Mouse (Mus musculus): Measurements from ENCODE around the gene Fam227b. TPM values are rescaled to one million over a fixed set of nuclear protein-coding genes. Genes with fewer than 3 reads are reported as not detected.

Gene Fam227b
- polyA plus RNA-seq, 1 experiment: 0.07 TPM

DNA sequence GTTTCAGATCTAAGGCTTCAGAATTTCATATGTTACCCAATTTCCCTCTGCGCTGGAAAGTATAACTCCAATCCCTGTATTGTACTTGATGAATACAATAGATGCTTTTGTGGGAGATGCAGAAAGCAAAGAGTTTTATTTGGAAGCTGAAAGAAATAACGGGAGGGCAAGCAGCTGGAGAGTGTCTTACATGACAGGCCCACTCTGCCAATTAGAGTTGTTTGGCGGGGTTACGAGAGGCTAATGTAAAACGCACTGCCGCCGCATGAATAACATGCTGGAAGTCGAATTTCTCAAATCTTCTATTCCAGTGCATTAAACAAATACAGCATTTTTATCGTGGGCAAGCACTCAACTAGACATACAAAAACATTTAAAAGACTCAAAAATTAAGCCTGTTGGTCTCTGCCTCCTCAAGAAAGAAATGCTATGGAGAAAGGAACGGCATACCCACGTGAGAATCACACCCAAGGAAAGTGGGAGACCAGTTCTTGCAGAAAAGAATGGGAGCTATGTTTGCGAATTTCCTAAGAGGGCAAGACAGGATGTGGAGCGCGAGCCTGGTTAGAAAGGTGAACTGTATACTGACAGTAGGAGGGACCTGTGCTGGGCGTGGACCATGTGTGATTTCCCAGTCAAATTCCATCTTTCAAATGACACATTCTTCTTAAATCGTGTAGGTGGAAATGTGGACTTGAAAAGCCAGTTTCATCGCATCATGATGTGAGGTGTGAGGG lies 90.6 kb downstream of the Fam227b start:
- no peak for DNase-seq (ENCODE audit: low read depth)

DNA sequence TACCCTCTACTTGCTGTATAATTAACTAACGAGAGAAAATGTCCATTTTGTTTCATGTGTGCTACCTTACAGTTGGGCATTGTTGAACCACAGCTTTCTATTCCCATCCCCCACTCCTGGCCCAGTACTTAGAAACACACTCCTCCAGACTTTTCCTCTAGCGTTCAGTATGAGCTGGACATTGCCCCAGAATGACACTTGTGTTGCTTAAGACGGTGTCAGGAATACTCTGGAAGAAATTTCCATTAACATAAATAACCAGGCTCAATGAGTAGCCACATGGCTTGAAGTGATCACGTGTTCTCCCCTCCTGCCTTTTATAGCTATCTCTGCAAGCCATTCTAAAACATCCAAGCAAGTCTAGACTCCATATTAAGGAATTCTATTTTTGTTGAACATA lies 91.2 kb downstream of the Fam227b start:
- DNase-seq (ENCODE audit: low read depth): no peak

DNA sequence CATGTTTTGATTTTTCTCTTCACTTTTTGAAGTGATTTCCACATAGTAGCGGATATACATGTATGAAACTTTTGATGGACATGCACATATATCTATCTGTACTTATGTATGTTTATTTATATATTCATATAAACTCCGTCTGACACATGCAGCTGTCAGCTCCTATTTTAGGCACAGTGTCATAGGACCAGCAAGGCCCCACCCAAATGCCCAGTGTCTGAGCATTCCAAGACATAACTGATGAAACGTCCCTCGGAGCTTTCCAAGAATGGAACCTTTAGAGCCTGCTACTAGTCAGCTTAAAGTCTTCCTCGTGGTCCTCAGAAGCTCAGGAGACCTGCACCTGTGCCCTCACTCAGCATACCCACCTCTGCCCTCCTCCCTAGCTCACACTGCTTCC lies 98.1 kb downstream of the Fam227b start:
- DNase-seq (ENCODE audit: low read depth): no peak

DNA sequence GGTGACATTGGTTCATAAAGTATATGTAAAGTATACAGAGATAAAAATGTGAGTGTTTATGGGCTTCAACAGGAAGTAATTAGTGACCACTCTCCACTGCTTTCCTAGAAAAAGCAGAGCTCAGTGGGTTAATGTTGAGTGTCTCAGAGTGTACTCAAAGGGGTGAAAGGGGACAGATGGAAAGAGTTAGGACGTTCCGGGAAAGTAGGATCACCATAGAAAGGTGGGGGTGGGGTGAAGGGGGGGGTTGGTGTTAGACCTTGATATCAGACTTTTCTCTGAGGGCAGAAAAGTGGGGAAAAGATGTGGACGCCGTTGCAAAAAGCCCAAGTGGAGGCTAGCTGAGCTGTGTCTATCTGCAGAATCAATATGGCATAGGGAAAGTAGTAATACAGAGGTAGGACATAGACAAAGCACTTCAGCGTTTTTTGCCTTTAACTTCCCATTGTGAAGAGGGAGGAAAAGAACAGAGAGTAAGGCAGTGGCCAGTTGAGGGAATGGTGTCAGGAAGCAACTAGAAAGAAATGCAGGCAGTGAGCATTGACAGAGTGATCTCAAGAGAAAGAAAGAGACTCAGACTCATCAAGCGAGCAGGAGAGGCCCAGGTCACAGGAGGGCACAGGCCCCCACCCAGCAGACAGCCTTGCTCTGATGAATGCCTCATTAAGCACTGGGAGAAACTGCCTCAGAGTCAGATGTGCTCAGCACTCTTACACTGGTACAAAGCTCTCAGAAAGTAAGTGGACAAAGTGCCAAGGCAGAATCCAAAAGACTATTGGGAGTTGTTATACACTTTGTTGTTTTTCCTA lies 98.9 kb downstream of the Fam227b start:
- no peak for DNase-seq (ENCODE audit: low read depth)

DNA sequence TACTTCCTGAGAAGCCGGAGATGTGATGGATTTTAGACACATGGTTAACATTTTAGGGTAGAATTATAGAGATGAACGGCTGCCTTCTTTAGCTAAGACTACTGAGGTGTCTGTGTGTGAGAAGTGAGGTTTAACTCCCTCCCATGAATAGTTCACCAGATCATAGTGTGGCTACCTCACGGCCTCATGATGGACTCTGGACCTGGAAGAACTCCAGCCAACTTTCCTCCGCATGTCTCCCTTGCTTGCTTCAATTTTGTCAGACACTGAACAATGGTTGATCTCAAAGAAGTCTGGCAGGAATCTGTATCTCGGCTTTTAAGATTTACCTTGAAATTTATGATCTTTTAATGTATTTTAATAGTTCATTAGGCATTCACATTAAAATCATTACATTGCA lies 106.2 kb downstream of the Fam227b start:
- no peak for DNase-seq (ENCODE audit: low read depth)

DNA sequence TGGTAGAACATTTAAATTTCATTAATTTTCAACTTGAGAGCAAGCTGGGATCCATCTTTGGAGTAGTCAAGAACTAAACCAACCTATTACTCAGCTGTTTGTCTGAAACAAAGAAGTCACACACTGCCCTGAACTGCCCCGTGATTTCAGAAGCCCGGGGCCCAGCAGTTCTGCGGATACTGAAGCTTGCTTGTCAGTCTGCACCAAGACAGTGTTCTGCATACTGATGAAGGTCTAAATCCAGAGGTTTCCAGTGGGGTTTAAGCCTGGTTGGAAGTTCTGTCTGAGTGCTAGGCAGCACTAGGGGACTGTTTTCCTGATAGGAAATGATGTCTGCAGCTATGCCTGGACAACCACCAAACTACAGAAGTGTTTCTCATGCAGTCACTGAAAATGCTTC lies 109.1 kb downstream of the Fam227b start:
- DNase-seq (ENCODE audit: low read depth): no peak

DNA sequence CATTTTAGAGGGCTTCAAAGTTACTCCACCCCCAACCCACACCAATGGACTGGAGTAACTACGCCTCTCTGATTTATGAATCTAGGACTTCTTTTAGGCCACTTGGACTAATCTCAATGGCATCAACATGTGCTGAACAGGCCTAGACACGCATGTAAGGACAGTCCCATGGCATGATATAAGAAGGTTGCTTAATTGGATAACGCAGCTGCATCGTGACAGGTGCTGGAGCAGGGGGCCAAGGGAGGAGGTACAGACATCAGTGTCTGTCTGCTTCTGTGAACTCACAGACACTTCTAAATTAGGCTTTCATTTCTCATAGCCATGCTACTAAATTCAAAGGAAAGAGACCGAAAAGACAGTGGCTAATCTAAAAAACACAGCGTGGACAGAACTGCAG lies 110.6 kb downstream of the Fam227b start:
- DNase-seq (ENCODE audit: low read depth): no peak

DNA sequence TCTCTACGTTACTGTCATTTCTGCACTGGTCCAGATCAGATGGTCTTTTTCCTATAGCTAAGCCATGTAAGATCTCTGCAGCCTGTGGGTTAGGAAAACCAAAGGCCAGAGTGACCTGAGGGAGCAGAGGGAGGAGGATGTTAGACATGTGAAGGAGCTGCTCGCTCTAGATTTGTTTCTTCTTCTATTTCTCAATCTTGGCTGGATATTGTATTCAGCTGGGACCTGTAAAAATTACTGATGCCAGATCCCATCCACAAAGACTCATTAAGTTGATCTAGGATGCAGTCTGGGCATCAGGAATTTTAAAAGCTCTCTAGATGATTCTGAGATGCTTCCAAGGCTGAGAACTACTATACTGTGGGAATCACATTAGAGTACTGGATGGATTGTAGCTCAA lies 111.2 kb downstream of the Fam227b start:
- no peak for DNase-seq (ENCODE audit: low read depth)

DNA sequence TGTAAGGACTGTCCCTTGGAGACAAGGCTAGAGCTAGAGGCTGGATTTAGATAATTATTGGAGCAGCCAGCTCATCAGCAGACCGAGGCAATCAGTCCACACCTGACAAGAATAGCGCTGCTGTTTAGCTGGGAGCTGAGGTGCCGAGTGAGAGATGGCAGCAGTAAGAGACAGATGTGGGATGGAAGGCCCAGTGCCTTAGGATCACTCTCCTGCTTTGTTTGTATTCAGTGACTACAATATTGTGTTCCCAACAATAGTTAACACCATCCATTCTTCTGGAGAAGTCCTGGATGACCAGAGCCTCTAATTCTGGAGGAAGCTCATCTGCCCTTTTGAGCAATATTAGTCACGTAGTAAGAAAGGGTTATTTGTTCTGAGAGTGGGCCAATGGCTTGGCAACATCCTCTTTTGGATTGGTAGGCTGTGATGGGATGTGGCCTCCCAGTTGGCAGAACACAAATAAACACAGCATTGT lies 112.4 kb downstream of the Fam227b start:
- no peak for DNase-seq (ENCODE audit: low read depth)

DNA sequence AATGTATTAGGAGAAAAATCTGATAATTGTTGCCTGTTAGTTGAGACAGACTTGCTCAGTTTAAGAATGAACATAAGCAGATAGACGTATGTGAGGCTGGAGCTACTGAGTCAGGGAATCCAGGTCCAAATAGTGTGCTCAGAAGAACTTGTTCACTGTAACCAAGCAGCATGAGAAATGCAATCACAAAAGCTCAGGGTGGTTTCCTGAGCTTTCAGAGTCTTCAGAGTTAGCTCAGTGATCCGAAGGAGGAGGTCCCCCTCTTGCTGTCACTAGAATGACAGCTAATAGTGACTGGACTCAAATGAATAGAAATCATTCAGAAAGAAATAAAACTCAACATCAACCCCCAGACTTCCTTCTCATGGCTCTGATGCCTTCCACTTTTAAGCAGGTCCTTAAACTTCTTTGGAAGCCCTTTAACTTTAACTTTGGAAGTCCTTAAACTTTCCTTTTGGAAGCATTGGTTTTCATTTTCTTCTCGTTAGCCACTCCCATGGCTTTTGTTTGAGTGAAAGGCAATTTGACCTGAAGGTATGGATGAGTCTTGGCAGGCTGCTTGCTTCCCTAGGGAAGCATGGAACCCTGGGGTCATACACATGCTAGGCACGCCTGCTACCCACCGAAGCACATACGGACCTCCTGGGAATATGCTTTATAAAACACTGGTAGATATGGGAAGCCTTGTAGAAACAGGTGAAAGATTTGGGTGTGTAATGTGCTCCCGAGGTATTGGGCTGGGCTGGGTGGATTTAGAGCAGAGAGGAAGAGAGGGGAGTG lies 113.4 kb downstream of the Fam227b start:
- no peak for DNase-seq (ENCODE audit: low read depth)

DNA sequence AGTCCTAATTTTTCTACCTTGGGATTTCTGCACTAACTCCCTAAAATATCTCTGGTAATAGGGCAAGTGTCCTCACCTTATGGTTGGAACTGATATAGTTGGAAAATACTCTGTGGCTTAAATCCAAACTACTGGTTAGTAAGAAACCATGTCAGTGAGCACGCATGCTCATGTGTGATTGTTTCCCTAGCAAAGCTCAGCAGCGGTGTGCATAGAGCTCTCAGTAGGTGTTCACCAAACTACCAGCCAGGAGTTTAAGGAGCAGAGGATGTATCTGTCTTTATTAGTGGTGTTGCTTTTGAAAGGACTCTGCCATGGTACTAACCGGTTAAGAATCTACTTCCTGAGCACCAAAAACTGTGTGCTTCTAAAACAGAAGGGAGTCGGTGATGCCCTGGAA lies 115.7 kb downstream of the Fam227b start:
- DNase-seq (ENCODE audit: low read depth): no peak

DNA sequence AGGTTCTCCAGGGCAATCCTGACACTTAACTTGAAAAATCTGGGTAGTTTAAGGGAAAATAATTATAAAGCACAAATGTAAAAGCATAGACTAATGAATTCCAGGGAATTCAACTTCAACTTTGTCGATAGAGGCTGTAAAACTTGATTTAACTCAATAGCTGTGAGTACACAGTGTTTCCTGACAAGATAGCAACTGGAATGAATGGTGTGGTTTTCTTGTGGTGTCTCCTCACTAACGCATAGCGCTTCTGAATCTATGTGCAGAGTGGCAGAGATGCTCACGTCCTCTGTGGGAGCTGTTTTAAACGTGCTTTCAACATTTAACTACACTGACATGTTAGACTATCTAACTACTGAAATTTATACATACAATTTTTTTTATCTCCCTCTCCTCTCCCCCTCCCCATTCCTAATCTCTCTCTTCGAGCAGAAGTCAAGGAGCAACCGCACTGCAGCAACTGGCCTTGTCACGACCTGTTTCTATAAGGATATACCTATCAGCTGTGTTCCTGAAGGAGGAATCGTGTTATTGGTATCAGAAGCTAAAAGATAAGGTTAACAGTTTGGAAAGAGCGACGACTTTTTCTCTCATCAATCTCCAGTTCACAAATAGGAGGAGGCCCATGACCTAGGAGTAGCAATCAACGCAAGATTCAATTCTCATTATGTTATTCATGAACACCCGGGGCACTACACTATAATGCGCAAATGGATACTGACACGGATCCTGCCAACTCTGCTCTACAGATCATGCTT lies 116.6 kb downstream of the Fam227b start:
- no peak for DNase-seq (ENCODE audit: low read depth)

DNA sequence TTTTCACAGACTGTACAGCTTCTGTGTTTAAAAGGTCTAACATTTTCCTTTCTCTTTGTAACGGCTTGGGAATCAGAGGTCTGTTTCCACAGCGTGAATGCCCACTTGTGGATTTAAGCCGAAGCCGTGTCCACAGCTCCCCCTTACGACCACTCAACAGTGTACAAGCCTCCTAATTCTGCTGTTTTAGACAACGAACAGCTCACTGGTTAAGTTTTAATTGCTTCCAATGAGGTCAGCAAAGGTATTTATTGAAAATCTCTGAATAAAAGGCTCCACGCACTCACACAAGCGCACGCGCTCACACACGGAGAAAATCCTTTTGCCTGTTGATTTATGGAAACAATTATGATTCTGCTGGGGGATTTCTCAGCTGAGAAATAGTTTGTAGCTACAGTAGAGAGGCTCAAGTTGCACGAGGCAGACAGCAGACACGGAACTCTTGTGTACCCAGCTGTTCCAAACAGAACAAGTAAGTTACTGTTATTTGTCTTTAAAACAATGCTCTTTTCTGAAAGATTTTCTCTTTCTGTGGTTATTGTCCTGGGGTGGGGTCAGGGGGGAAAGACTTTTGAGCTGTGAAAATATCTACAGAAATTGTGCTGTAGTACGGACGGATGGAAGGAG lies 117.3 kb downstream of the Fam227b start, which contains the start of gene Fgf7:
TSS of gene Fgf7 (plus strand) at position 280 of the 627 bp plus-strand sequence.
- DNase-seq (ENCODE audit: low read depth): no peak

DNA sequence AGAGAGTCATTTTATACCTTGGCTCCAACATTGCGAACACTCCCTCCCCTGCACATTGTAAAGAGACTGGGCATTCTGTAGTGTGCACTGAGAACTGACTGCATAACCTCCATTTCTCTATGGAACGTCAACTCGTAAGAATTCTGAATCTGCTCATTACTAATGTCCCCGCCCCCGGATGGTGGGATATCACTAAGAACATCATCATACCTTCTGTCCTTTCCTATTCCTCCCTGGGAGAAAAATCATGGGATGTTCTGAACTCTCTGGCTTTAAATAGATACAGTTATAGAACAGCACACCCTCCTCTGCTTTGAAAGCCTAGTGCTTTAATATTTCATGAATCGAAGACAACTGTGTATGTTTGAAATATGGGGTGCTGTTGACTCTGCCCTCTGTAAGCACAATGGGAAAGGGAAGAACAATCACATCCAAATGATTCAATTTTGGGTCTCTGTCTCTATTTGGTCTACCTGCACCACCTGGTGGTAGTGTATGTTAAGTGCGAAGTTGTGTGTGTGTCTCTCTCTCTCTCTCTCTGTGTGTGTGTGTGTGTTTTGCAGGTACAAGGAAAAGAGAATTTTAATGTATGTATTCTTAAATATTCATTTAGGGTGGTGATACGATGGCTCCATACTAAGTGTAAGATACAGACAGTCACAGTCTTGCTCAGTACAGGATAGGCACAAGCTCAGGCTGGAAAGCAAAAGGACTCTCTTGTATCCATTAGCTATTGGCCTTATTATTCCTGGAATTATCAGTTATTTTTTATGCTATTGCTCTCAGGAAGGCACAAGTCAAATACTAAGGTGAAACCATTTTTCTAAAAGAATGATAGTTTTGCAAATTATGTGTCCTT lies 118.5 kb downstream of the Fam227b start:
- DNase-seq (ENCODE audit: low read depth): no peak

DNA sequence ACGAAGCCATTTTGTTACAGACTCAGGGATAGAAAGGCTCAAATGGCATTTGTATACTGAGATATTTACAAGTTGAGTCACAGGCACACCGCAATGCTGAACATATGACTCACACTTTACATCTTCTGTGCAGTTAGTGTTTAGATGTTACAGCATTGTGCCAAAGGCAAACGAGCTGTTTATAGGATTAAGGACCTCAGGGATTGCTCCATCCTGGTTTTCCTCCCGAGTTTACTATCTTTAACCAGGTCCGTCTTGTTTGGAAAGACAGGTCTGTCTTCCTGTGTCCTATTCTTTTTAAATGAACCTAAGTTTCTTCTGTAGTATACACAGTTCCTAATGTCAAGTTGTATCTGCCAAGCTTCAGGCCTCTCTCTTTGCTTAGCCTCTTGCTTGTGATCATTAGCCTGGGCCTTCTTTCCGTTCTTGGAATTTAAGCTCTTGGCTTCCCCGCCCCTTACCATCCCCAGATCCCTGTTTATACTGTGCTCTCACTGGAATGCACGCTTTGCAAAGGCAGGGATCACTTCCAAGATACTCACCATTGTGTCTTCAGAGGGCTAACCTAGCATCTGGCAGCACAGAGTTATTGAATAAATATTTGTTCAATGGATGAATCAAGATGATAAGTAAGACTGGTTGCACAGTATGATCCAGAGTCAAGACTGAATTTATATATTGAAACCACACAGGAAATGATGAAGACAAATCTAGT lies 120.5 kb downstream of the Fam227b start:
- no peak for DNase-seq (ENCODE audit: low read depth)

DNA sequence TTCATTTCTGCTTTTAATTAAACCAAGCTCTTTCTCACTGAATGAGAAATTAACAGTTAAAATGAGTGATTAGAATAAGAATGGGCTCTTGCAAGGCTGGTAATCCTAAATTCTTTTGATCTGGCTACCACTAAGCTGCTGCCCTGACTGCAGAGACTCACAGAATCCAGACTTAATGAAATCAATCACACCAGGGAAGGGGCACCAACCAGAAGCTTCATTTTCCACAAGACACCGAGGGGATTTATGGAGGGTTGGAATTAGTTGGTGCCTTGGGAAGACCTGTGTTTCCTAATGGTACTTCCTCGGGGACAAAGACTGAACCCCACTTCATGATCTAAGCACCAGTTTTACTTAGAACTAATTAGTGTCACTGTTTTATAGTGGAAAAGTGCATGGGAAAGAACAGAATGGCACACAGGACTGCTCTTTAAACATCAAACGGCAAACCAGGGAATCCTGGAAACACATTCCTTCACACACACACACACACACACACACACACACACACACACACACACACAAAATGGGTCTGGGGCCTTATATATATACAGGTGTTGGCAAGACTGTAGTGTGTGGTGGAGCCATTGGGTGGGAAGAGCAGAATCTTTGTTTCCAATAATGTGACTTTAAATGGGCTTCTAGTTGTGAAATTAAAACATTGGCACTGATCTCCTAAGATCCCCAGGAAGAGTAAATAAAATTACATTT lies 135.9 kb downstream of the Fam227b start:
- DNase-seq (ENCODE audit: low read depth): no peak

DNA sequence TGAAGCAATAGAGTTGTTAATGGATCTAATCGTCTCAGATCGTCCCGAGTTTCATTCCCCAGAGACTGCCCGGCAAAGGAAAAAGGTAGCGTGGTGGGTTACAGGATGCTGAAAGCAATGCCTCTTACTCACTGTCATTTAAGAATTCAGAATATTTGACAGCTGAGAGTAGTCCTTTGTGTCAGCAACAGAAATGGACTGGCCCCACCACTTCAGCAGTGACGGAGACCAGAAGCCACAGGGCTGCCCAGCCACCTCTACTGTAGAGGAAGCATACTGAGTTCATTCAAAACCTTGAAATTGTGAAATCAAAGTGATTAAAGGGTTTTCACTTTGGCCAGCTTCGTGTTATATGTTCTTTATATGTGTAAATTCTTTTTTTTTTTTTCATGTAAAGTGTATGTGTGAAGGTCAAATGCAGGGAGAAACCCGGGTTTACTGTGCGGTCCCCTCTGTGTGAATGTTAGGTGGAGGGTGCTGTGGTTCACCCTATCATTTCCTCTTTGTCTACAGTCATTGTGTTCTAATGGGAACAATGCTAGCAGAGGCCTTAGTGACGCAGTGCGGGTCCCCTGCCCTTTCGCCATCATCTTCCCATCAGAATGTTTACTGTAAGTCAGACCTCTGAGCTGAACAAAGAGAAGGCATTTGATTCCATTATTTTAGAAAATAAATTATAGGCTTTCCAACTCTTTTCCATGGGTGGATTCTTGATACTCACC lies 136.7 kb downstream of the Fam227b start:
- no peak for DNase-seq (ENCODE audit: low read depth)

DNA sequence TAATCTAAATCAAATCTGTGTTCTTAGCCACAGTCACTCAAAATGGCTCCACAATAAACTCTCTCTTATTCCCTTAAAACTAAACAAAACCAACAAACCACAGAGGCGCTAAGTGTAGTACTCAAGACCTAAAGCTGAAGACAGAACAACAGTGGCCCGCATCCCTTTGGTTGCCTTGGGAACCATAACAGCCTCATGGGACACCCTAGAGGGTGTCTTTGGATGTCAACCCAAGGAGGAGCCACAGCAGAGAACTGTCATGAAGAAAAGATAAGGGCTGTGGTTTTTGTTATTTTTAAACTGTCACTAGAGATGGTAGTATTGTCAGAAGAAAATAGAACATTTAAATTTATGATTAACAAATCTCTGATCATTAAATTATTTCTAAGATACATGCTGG lies 145.1 kb downstream of the Fam227b start:
- DNase-seq (ENCODE audit: low read depth): no peak
